Mouse (Mus musculus): Measurements from ENCODE around the gene Ccdc126.

The Ccdc126 gene

GRCm38 (mm10) chr6:49326846-49327245 lies 7.8 kb downstream of the Ccdc126 start:
- no peaks in the 10 kb centered on the region for H3K9me3 ChIP-seq (ENCODE audit: low read length)
- H3K4me3 ChIP-seq (replicated peaks; ENCODE audit: low read length): no peak overlapping the region
- no peaks in the 10 kb centered on the region for H3K27me3 ChIP-seq (ENCODE audit: insufficient read depth, low read length)
- no peaks in the 10 kb centered on the region for H3K36me3 ChIP-seq (ENCODE audit: insufficient read depth, low read length)
- H3K4me1 ChIP-seq (replicated peaks; ENCODE audit: low read depth, low read length): peaks cover 21% of the 10 kb centered on the region
- TF ChIP-seq NANOG (IDR thresholded peaks at IDR 0.05; ENCODE audit: borderline replicate concordance, low read length) (no peak), POU5F1 (IDR thresholded peaks at IDR 0.05; ENCODE audit: borderline replicate concordance, low read length) (no peak), CTCF (conservative IDR thresholded peaks at IDR 0.05; ENCODE audit: low read length) (no peak)

- no peaks in the 10 kb centered on the region for H3K9me3 ChIP-seq (ENCODE audit: low read length)
- TF ChIP-seq CTCF (conservative IDR thresholded peaks at IDR 0.05; ENCODE audit: low read length) (no peak), NANOG (IDR thresholded peaks at IDR 0.05; ENCODE audit: borderline replicate concordance, low read length) (no peak), POU5F1 (IDR thresholded peaks at IDR 0.05; ENCODE audit: borderline replicate concordance, low read length) (no peak)
- H3K4me1 ChIP-seq (replicated peaks; ENCODE audit: low read depth, low read length): peaks cover 25% of the 10 kb centered on the region
- H3K36me3 ChIP-seq (ENCODE audit: insufficient read depth, low read length): peaks cover 6% of the 10 kb centered on the region
- no peaks in the 10 kb centered on the region for H3K27me3 ChIP-seq (ENCODE audit: insufficient read depth, low read length)
- H3K4me3 ChIP-seq (replicated peaks; ENCODE audit: low read length): no peak overlapping the region
Measured at GRCm38 (mm10) chr6:49331369-49332059, 12.4 kb downstream of the Ccdc126 start.

GRCm38 (mm10) chr6:49332060-49332370 lies 12.9 kb downstream of the Ccdc126 start:
- Histone ChIP-seq H3K36me3 (ENCODE audit: insufficient read depth, low read length) (peaks cover 6% of the 10 kb centered on the region), H3K9me3 (ENCODE audit: low read length) (no peaks in the 10 kb centered on the region), H3K4me3 (replicated peaks; ENCODE audit: low read length) (no peak overlapping the region), H3K27me3 (ENCODE audit: insufficient read depth, low read length) (no peaks in the 10 kb centered on the region), H3K4me1 (replicated peaks; ENCODE audit: low read depth, low read length) (peaks cover 25% of the 10 kb centered on the region)
- no peak for TF ChIP-seq POU5F1 (IDR thresholded peaks at IDR 0.05; ENCODE audit: borderline replicate concordance, low read length)

GRCm38 (mm10) chr6:49338566-49338965 lies 19.5 kb downstream of the Ccdc126 start:
- TF ChIP-seq POU5F1 (IDR thresholded peaks at IDR 0.05; ENCODE audit: borderline replicate concordance, low read length) (no peak), NANOG (IDR thresholded peaks at IDR 0.05; ENCODE audit: borderline replicate concordance, low read length) (no peak), CTCF (conservative IDR thresholded peaks at IDR 0.05; ENCODE audit: low read length) (no peak)
- Histone ChIP-seq H3K27me3 (ENCODE audit: insufficient read depth, low read length) (no peaks in the 10 kb centered on the region), H3K9me3 (ENCODE audit: low read length) (no peaks in the 10 kb centered on the region), H3K4me1 (replicated peaks; ENCODE audit: low read depth, low read length) (peaks cover 27% of the 10 kb centered on the region), H3K4me3 (replicated peaks; ENCODE audit: low read length) (peak overlapping the region; percentile 71), H3K36me3 (ENCODE audit: insufficient read depth, low read length) (peaks cover 6% of the 10 kb centered on the region)

- Histone ChIP-seq H3K9me3 (ENCODE audit: low read length) (no peaks in the 10 kb centered on the region), H3K4me3 (replicated peaks; ENCODE audit: low read length) (peak overlapping the region; percentile 71), H3K36me3 (ENCODE audit: insufficient read depth, low read length) (peaks cover 6% of the 10 kb centered on the region), H3K27me3 (ENCODE audit: insufficient read depth, low read length) (no peaks in the 10 kb centered on the region), H3K4me1 (replicated peaks; ENCODE audit: low read depth, low read length) (peaks cover 21% of the 10 kb centered on the region)
- TF ChIP-seq CTCF (conservative IDR thresholded peaks at IDR 0.05; ENCODE audit: low read length) (no peak), POU5F1 (IDR thresholded peaks at IDR 0.05; ENCODE audit: borderline replicate concordance, low read length) (no peak), NANOG (IDR thresholded peaks at IDR 0.05; ENCODE audit: borderline replicate concordance, low read length) (no peak)
Measured at GRCm38 (mm10) chr6:49339145-49339544, 20.1 kb downstream of the Ccdc126 start.

GRCm38 (mm10) chr6:49343737-49344469 lies 24.8 kb downstream of the Ccdc126 start:
- TF ChIP-seq CTCF (conservative IDR thresholded peaks at IDR 0.05; ENCODE audit: low read length) (no peak), NANOG (IDR thresholded peaks at IDR 0.05; ENCODE audit: borderline replicate concordance, low read length) (no peak), POU5F1 (IDR thresholded peaks at IDR 0.05; ENCODE audit: borderline replicate concordance, low read length) (0 out of 2 replicates have a peak, but pooled peaks have one; percentile 9)
- no peaks in the 10 kb centered on the region for H3K27me3 ChIP-seq (ENCODE audit: insufficient read depth, low read length)

GRCm38 (mm10) chr6:49349826-49350225 lies 30.8 kb downstream of the Ccdc126 start:
- no peaks in the 10 kb centered on the region for H3K4me1 ChIP-seq (replicated peaks; ENCODE audit: low read depth, low read length)

More at GRCm38 (mm10) chr6:49343737-49344469, 24.8 kb downstream of the Ccdc126 start:
- Histone ChIP-seq H3K36me3 (ENCODE audit: insufficient read depth, low read length) (no peaks in the 10 kb centered on the region), H3K9me3 (ENCODE audit: low read length) (peaks cover 14% of the 10 kb centered on the region), H3K4me1 (replicated peaks; ENCODE audit: low read depth, low read length) (peaks cover 12% of the 10 kb centered on the region), H3K4me3 (replicated peaks; ENCODE audit: low read length) (no peak overlapping the region)

GRCm38 (mm10) chr6:49354613-49355012 lies 35.5 kb downstream of the Ccdc126 start:
- peaks cover 3% of the 10 kb centered on the region; the same call in 1 of the 2 replicates for H3K4me1 ChIP-seq (replicated peaks; ENCODE audit: low read depth, low read length)
- H3K36me3 ChIP-seq (ENCODE audit: insufficient read depth, low read length): no peaks in the 10 kb centered on the region
- peaks cover 4% of the 10 kb centered on the region for H3K9me3 ChIP-seq (ENCODE audit: low read length)
- no peaks in the 10 kb centered on the region for H3K27me3 ChIP-seq (ENCODE audit: insufficient read depth, low read length)
- no peak overlapping the region for H3K4me3 ChIP-seq (replicated peaks; ENCODE audit: low read length)
- TF ChIP-seq POU5F1 (IDR thresholded peaks at IDR 0.05; ENCODE audit: borderline replicate concordance, low read length) (no peak), CTCF (conservative IDR thresholded peaks at IDR 0.05; ENCODE audit: low read length) (no peak), NANOG (IDR thresholded peaks at IDR 0.05; ENCODE audit: borderline replicate concordance, low read length) (no peak)

More at GRCm38 (mm10) chr6:49349826-49350225, 30.8 kb downstream of the Ccdc126 start:
- H3K9me3 ChIP-seq (ENCODE audit: low read length): peaks cover 24% of the 10 kb centered on the region
- TF ChIP-seq POU5F1 (IDR thresholded peaks at IDR 0.05; ENCODE audit: borderline replicate concordance, low read length) (no peak), NANOG (IDR thresholded peaks at IDR 0.05; ENCODE audit: borderline replicate concordance, low read length) (no peak), CTCF (conservative IDR thresholded peaks at IDR 0.05; ENCODE audit: low read length) (no peak)
- H3K4me3 ChIP-seq (replicated peaks; ENCODE audit: low read length): no peak overlapping the region
- H3K36me3 ChIP-seq (ENCODE audit: insufficient read depth, low read length): no peaks in the 10 kb centered on the region
- H3K27me3 ChIP-seq (ENCODE audit: insufficient read depth, low read length): no peaks in the 10 kb centered on the region
